Mouse (Mus musculus) heart, adult 2 months (tissue): ENCODE results near the gene Tbrg4.

ENCODE experiments used
- CTCF ChIP-seq: fragments of 200-600 bp; IDR thresholded peaks from 2 replicates; pipeline ENCODE4 v1.8.1; 2022; ENCODE audit warnings: antibody characterized with exemption, mild to moderate bottlenecking, moderate library complexity
- EP300 ChIP-seq: fragments of 200-500 bp; IDR thresholded peaks from 2 replicates; pipeline ENCODE4 v1.6.1; 2011; ENCODE audit warnings: low read depth, low read length, control low read depth; ENCODE audit not compliant: insufficient read depth
- POLR2A ChIP-seq: fragments of 200-500 bp; IDR thresholded peaks from 2 replicates; pipeline ENCODE4 v1.6.1; 2011; ENCODE audit warnings: mild to moderate bottlenecking, low read depth, low read length, control low read depth; ENCODE audit not compliant: insufficient read depth

- TF ChIP-seq POLR2A, result no peak
- no peak for TF ChIP-seq EP300
- TF ChIP-seq CTCF, result peak; percentile 50
Measured at GRCm38 (mm10) chr11:6568584-6569409, 57.1 kb downstream of the Tbrg4 start.
